Mouse (Mus musculus): ENCODE results near the gene Ttc28. TPM values are rescaled to one million over a fixed set of nuclear protein-coding genes. Genes with fewer than 3 reads are reported as not detected.

Ttc28 gene
- polyA plus RNA-seq, 1 experiment from 2014 or later = 3.5 TPM

- no peak for ATAC-seq (ENCODE audit: low FRiP score, low TSS enrichment)
- no peaks in the 10 kb centered on the region for H3K4me1 ChIP-seq (replicated peaks; ENCODE audit: control insufficient read depth, insufficient read depth)
- TF ChIP-seq EP300 (optimal IDR thresholded peaks at IDR 0.05) (no peak), CTCF (IDR thresholded peaks at IDR 0.05; ENCODE audit: low read depth) (no peak)
- no peak for DNase-seq (ENCODE audit: low spot score)
- H3K36me3 ChIP-seq (ENCODE audit: control insufficient read depth, insufficient read depth, low read length) = no peaks in the 10 kb centered on the region
- no peaks in the 10 kb centered on the region for H3K27me3 ChIP-seq (ENCODE audit: control insufficient read depth, insufficient read depth, low read length)
- no peak overlapping the region for H3K27ac ChIP-seq (replicated peaks)
- no peak overlapping the region for H3K4me3 ChIP-seq (ENCODE audit: low read depth, low read length)
- H3K9ac ChIP-seq (ENCODE audit: low read length) = no peak overlapping the region
- 93% methylated on average over 15 of the region's 15 CpGs for WGBS
- no peaks in the 10 kb centered on the region for H3K9me3 ChIP-seq (ENCODE audit: control insufficient read depth, low read length)
- no peak overlapping the region for H3K4me2 ChIP-seq (replicated peaks; ENCODE audit: low read depth)
Observed at GRCm38 (mm10) chr5:111197727-111198126, 318.1 kb downstream of the Ttc28 start.

GRCm38 (mm10) chr5:111200167-111200840 is 320.7 kb downstream of the Ttc28 start:
- Histone ChIP-seq H3K4me1 (replicated peaks; ENCODE audit: control insufficient read depth, insufficient read depth) (no peaks in the 10 kb centered on the region), H3K9ac (ENCODE audit: low read length) (no peak overlapping the region), H3K27ac (replicated peaks) (no peak overlapping the region), H3K4me2 (replicated peaks; ENCODE audit: low read depth) (no peak overlapping the region), H3K4me3 (ENCODE audit: low read depth, low read length) (no peak overlapping the region), H3K27me3 (ENCODE audit: control insufficient read depth, insufficient read depth, low read length) (no peaks in the 10 kb centered on the region), H3K36me3 (ENCODE audit: control insufficient read depth, insufficient read depth, low read length) (no peaks in the 10 kb centered on the region), H3K9me3 (ENCODE audit: control insufficient read depth, low read length) (no peaks in the 10 kb centered on the region)
- WGBS = 39% methylated on average over 15 of the region's 15 CpGs
- no peak for TF ChIP-seq EP300 (optimal IDR thresholded peaks at IDR 0.05)
- no peak for TF ChIP-seq CTCF (IDR thresholded peaks at IDR 0.05; ENCODE audit: low read depth)
- DNase-seq (ENCODE audit: low spot score) (no peak), ATAC-seq (ENCODE audit: low FRiP score, low TSS enrichment) (no peak)

GRCm38 (mm10) chr5:111200915-111201610 is 321.5 kb downstream of the Ttc28 start:
- ATAC-seq (ENCODE audit: low FRiP score, low TSS enrichment) (no peak), DNase-seq (ENCODE audit: low spot score) (no peak)
- TF ChIP-seq CTCF (IDR thresholded peaks at IDR 0.05; ENCODE audit: low read depth) (no peak), EP300 (optimal IDR thresholded peaks at IDR 0.05) (no peak)
- 52% methylated on average over 16 of the region's 16 CpGs for WGBS
- H3K4me2 ChIP-seq (replicated peaks; ENCODE audit: low read depth) = no peak overlapping the region
- no peaks in the 10 kb centered on the region for H3K4me1 ChIP-seq (replicated peaks; ENCODE audit: control insufficient read depth, insufficient read depth)
- H3K4me3 ChIP-seq (ENCODE audit: low read depth, low read length) = no peak overlapping the region
- H3K27me3 ChIP-seq (ENCODE audit: control insufficient read depth, insufficient read depth, low read length) = no peaks in the 10 kb centered on the region
- no peaks in the 10 kb centered on the region for H3K9me3 ChIP-seq (ENCODE audit: control insufficient read depth, low read length)
- H3K27ac ChIP-seq (replicated peaks) = no peak overlapping the region
- H3K9ac ChIP-seq (ENCODE audit: low read length) = no peak overlapping the region
- no peaks in the 10 kb centered on the region for H3K36me3 ChIP-seq (ENCODE audit: control insufficient read depth, insufficient read depth, low read length)

GRCm38 (mm10) chr5:111204221-111204620 is 324.6 kb downstream of the Ttc28 start:
- ATAC-seq (ENCODE audit: low FRiP score, low TSS enrichment) (no peak), DNase-seq (ENCODE audit: low spot score) (no peak)
- Histone ChIP-seq H3K9ac (ENCODE audit: low read length) (no peak overlapping the region), H3K4me3 (ENCODE audit: low read depth, low read length) (no peak overlapping the region), H3K9me3 (ENCODE audit: control insufficient read depth, low read length) (no peaks in the 10 kb centered on the region), H3K4me2 (replicated peaks; ENCODE audit: low read depth) (no peak overlapping the region), H3K27me3 (ENCODE audit: control insufficient read depth, insufficient read depth, low read length) (no peaks in the 10 kb centered on the region), H3K36me3 (ENCODE audit: control insufficient read depth, insufficient read depth, low read length) (no peaks in the 10 kb centered on the region), H3K27ac (replicated peaks) (no peak overlapping the region), H3K4me1 (replicated peaks; ENCODE audit: control insufficient read depth, insufficient read depth) (no peaks in the 10 kb centered on the region)
- no peak for TF ChIP-seq CTCF (IDR thresholded peaks at IDR 0.05; ENCODE audit: low read depth)
- no peak for TF ChIP-seq EP300 (optimal IDR thresholded peaks at IDR 0.05)
- 67% methylated on average over 5 of the region's 5 CpGs for WGBS

- H3K4me3 ChIP-seq (ENCODE audit: low read depth, low read length) = no peak overlapping the region
- no peaks in the 10 kb centered on the region for H3K4me1 ChIP-seq (replicated peaks; ENCODE audit: control insufficient read depth, insufficient read depth)
- 39% methylated on average over 4 of the region's 4 CpGs for WGBS
- no peak overlapping the region for H3K9ac ChIP-seq (ENCODE audit: low read length)
- TF ChIP-seq CTCF (IDR thresholded peaks at IDR 0.05; ENCODE audit: low read depth) (no peak), EP300 (optimal IDR thresholded peaks at IDR 0.05) (no peak)
- H3K27ac ChIP-seq (replicated peaks) = peak overlapping the region; percentile 40; the same call in 1 of the 2 replicates
- no peaks in the 10 kb centered on the region for H3K9me3 ChIP-seq (ENCODE audit: control insufficient read depth, low read length)
- H3K27me3 ChIP-seq (ENCODE audit: control insufficient read depth, insufficient read depth, low read length) = no peaks in the 10 kb centered on the region
- DNase-seq (ENCODE audit: low spot score) (no peak), ATAC-seq (ENCODE audit: low FRiP score, low TSS enrichment) (no peak)
- no peak overlapping the region for H3K4me2 ChIP-seq (replicated peaks; ENCODE audit: low read depth)
- no peaks in the 10 kb centered on the region for H3K36me3 ChIP-seq (ENCODE audit: control insufficient read depth, insufficient read depth, low read length)
Observed at GRCm38 (mm10) chr5:111204976-111205586, 325.5 kb downstream of the Ttc28 start.

- H3K9me3 ChIP-seq (ENCODE audit: control insufficient read depth, low read length) = no peaks in the 10 kb centered on the region
- no peak overlapping the region for H3K4me2 ChIP-seq (replicated peaks; ENCODE audit: low read depth)
- no peaks in the 10 kb centered on the region for H3K36me3 ChIP-seq (ENCODE audit: control insufficient read depth, insufficient read depth, low read length)
- DNase-seq (ENCODE audit: low spot score) (no peak), ATAC-seq (ENCODE audit: low FRiP score, low TSS enrichment) (no peak)
- H3K4me1 ChIP-seq (replicated peaks; ENCODE audit: control insufficient read depth, insufficient read depth) = no peaks in the 10 kb centered on the region
- H3K4me3 ChIP-seq (ENCODE audit: low read depth, low read length) = no peak overlapping the region
- no peaks in the 10 kb centered on the region for H3K27me3 ChIP-seq (ENCODE audit: control insufficient read depth, insufficient read depth, low read length)
- H3K27ac ChIP-seq (replicated peaks) = 0 out of 2 replicates have a peak overlapping the region, but pooled peaks have one; percentile 13
- 26% methylated on average over 4 of the region's 4 CpGs for WGBS
- TF ChIP-seq EP300 (optimal IDR thresholded peaks at IDR 0.05) (no peak), CTCF (IDR thresholded peaks at IDR 0.05; ENCODE audit: low read depth) (no peak)
- no peak overlapping the region for H3K9ac ChIP-seq (ENCODE audit: low read length)
Observed at GRCm38 (mm10) chr5:111205817-111206216, 326.2 kb downstream of the Ttc28 start.

Data from stomach, postnatal 0 days (tissue).